Mouse (Mus musculus) hindbrain, embryonic 11.5 days (tissue): Measurements from ENCODE around the gene Tmem221. TPM values are rescaled to one million over a fixed set of nuclear protein-coding genes. Genes with fewer than 3 reads are reported as not detected.
A peak's percentile ranks its signal among the peaks of the same experiment; 100 is the strongest.

Experiments used
- ATAC-seq: fragments of 200-750 bp; cut with Nextera tagmentation; 2 replicates; pipeline ENCODE4 v1.8.0; 2017; ENCODE audit warnings: mild to moderate bottlenecking, moderate TSS enrichment, moderate library complexity; ENCODE audit not compliant: low FRiP score
- DNase-seq: peaks from one replicate; pipeline ENCODE4 v3.0.0-alpha.2; 2015; ENCODE audit warnings: low spot score
- H3K27ac ChIP-seq: fragments of 300-500 bp; sonication (generic); 2 replicates; pipeline ENCODE4 v1.5.1; 2014; ENCODE audit warnings: mild to moderate bottlenecking, low read depth, low read length
- H3K27me3 ChIP-seq: fragments of 300-500 bp; sonication (generic); 2 replicates; pipeline ENCODE4 v1.6.1; 2014; ENCODE audit warnings: mild to moderate bottlenecking, low read length, moderate library complexity, mixed read lengths; ENCODE audit not compliant: control insufficient read depth, insufficient read depth
- H3K36me3 ChIP-seq: fragments of 300-500 bp; sonication (generic); 2 replicates; pipeline ENCODE4 v1.6.1; 2014; ENCODE audit warnings: mild to moderate bottlenecking, low read length, moderate library complexity, mixed read lengths; ENCODE audit not compliant: control insufficient read depth, insufficient read depth
- H3K4me1 ChIP-seq: fragments of 300-500 bp; sonication (generic); replicated peaks from 2 replicates; pipeline ENCODE4 v1.6.1; 2014; ENCODE audit warnings: low read length, mixed read lengths; ENCODE audit not compliant: control insufficient read depth, insufficient read depth
- H3K4me2 ChIP-seq: fragments of 300-500 bp; sonication (generic); replicated peaks from 2 replicates; pipeline ENCODE4 v1.6.1; 2014; ENCODE audit warnings: mild to moderate bottlenecking, low read depth, low read length
- H3K4me3 ChIP-seq: fragments of 300-500 bp; sonication (generic); 2 replicates; pipeline ENCODE4 v1.5.1; 2014; ENCODE audit warnings: low read depth, low read length
- H3K9ac ChIP-seq: fragments of 300-500 bp; sonication (generic); 2 replicates; pipeline ENCODE4 v1.6.1; 2014; ENCODE audit warnings: low read depth, low read length
- H3K9me3 ChIP-seq: fragments of 300-500 bp; sonication (generic); 2 replicates; pipeline ENCODE4 v1.6.1; 2016; ENCODE audit warnings: low read length; ENCODE audit not compliant: control insufficient read depth
- WGBS: fragments of 180-500 bp; shearing (Covaris S2); extraction: QIAGEN DNeasy Blood & Tissue Kit; methylation state at CpG from one replicate; pipeline ENCODE4 v1.1.7; 2014; 5-methylcytosine and 5-hydroxymethylcytosine counted together
- polyA plus RNA-seq: library from polyadenylated mRNA; unstranded; fragments of >200 nt; fragmentation: Nextera tagmentation; extraction: Ambion mirVana; gene quantifications from 2 replicates; pipeline ENCODE4 v1.2.1, GENCODE M21; 2014

Tmem221 gene
- polyA plus RNA-seq = 0.28 and 0.47 TPM in 2 replicates

DNA sequence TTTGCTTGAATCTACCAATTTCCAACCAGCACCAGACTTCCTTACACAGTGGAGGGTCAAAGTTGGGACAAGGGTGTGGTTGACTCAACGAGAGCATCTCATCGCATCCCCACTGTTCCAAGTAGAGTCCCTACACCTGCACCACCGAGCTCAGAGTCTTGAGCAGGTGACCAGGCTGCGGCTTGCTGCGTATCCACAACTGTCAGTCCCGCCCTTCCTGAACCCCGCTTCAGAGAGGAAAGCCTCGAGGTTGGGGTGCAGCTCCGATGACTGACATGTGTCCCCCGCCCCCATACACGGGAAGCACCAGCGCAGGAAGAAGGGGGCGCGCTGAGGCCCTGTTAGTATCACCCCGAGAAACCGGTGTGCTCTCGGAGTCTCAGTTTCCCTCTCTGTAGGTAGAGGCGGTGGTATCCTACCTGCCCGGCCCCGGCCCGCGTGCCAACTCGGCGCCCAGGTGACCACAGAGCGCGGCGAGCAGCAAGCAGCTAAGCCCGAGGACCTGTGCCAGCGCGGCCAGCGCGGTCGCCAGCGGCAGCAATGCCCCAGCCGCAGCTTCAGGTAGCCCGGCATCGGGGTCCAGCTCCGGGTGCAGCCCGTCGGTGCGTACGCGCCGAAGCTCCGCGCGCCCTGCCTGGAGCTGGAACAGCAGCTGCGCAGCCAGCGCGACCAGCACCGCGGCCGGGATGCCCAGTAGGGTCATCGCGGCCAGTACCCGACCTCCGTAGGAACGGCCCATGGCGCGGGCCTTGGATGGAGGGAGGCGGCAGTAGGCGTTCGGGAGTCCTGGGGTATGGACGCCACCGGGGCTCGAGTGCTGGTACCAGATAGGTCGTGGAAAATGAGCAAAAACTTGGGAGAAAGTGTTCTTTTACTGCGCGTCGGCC, at the start of gene Tmem221:
Gene Tmem221, minus strand, starts transcription at position 801 of the 887 bp plus-strand sequence.
- ATAC-seq (peak; percentile 4; the same call in 1 of the 2 replicates), DNase-seq (peak; percentile 32)
- peaks cover 75% of the 10 kb centered on the region for H3K27me3 ChIP-seq
- peaks cover 2% of the 10 kb centered on the region; the same call in 1 of the 2 replicates for H3K4me1 ChIP-seq
- H3K36me3 ChIP-seq = no peaks in the 10 kb centered on the region
- peak within 1 kb of the TSS; percentile 38 for H3K4me2 ChIP-seq
- 4% methylated on average over 70 of the region's 70 CpGs for WGBS
- H3K27ac ChIP-seq = no peak within 1 kb of the TSS
- peak within 1 kb of the TSS; percentile 23 for H3K4me3 ChIP-seq
- H3K9ac ChIP-seq = peak within 1 kb of the TSS; percentile 7; the same call in 1 of the 2 replicates
- H3K9me3 ChIP-seq = no peaks in the 10 kb centered on the region

DNA sequence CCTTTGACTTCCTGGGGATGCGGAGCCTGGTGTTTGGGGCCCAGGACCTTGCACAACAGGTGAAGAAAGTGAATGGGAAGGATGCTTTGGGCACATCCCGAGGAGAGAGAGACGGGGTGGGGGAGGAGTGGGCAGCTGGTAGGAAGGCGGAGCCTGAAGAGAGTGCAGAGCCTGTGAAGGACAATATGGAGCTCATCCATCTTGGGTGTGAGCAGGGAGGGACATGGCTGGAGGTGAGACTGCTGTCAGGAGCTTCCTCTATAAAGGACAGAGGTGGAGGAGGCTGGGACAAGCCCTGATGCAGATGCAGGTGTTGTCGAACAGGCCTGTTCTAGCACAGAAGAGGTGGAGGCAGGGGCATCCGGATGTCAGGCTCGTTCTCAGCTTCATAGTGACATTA, 45.4 kb upstream of the Tmem221 start:
- H3K27ac ChIP-seq = no peak overlapping the region

DNA sequence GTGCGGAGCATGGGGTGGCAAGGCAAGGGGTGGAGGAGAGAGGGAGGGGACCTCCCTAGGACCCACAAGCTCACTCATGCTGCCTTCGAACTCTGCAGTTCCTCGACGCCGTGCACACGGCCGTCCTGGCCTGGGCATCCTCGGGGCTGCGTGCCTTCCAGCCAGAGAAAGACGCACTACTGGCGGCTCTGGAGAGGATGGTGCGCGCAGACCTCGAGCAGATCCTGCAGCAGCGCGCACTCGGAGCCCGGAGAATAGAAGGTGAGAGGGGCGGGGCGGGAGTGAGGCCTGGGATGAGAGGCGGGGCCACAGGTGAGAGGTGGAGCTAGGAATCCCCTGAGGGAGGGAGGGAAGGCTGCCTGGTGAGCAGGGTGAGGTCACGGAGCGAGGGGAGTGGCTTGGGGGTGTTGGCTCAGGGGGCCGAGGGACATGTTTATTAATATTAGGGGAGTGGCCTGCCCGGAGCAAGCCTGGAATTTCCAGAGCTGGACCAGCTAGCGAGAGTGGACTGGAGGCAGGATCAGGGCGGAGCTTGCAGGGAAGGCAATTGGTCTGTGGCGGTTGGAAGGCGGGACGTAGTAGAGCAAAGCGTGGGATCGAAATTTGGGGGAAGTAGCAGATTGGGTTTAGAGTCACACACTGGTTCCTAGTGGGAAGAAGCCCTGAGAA, 44.1 kb upstream of the Tmem221 start:
- WGBS = under 1% methylated on average over 30 of the region's 32 CpGs
- Histone ChIP-seq H3K9me3 (no peaks in the 10 kb centered on the region), H3K4me1 (peaks cover 5% of the 10 kb centered on the region; the same call in 1 of the 2 replicates), H3K27me3 (peaks cover 34% of the 10 kb centered on the region), H3K9ac (peak overlapping the region; percentile 40; the same call in 1 of the 2 replicates), H3K4me3 (peak overlapping the region; percentile 24), H3K27ac (no peak overlapping the region), H3K36me3 (no peaks in the 10 kb centered on the region), H3K4me2 (peak overlapping the region; percentile 47)
- ATAC-seq (peak; percentile 79), DNase-seq (peak; percentile 67)

More for the DNA sequence above, 45.4 kb upstream of the Tmem221 start:
- Histone ChIP-seq H3K4me1 (peaks cover 5% of the 10 kb centered on the region; the same call in 1 of the 2 replicates), H3K36me3 (no peaks in the 10 kb centered on the region), H3K9ac (no peak overlapping the region), H3K27me3 (peaks cover 34% of the 10 kb centered on the region), H3K9me3 (no peaks in the 10 kb centered on the region), H3K4me2 (no peak overlapping the region), H3K4me3 (no peak overlapping the region)
- ATAC-seq (no peak), DNase-seq (no peak)
- WGBS = 55% methylated on average over 7 of the region's 7 CpGs

DNA sequence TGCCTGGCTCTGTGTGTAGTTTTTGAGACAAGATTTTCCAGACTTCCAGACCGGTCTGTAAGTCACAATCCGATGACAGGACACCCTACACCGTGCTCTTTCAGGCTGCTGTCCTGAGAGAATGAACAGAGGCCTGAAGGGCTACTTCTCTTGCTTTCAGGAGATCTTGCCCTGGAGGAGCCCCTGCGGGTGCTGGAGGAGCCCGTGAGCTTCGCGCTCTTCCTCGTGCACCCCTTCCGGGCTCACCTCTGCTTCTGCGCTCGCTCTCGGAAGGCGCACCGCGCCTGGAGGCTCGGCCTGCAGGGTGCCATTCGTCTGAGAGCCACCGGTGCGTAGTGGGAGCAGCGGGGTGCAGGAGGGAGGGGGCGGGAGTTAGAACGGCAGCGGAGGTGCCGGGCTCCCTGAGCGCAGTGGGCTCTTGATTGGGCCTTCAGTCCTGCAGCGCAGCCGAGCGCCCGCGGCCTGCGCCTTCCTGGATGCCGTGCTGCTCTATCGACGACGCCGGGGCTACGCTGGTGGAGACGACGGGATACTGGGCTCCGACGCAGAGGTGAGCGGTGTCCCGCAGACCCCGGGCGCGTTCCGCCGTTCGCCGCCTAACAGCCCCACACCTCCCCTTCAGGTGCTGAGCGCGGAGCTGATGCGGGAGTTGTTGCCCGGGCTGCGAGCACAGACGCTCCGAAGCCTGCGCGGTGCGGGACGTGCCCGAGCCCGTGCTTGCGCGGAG, 43.4 kb upstream of the Tmem221 start:
- H3K4me1 ChIP-seq = peaks cover 5% of the 10 kb centered on the region; the same call in 1 of the 2 replicates
- no peak overlapping the region for H3K27ac ChIP-seq
- no peaks in the 10 kb centered on the region for H3K36me3 ChIP-seq
- ATAC-seq (0 out of 2 replicates have a peak, but pooled peaks have one; percentile 9), DNase-seq (peak; percentile 48)
- H3K27me3 ChIP-seq = peaks cover 34% of the 10 kb centered on the region
- H3K9me3 ChIP-seq = no peaks in the 10 kb centered on the region
- H3K4me2 ChIP-seq = peak overlapping the region; percentile 47
- H3K4me3 ChIP-seq = peak overlapping the region; percentile 24
- peak overlapping the region; percentile 40 for H3K9ac ChIP-seq
- WGBS = 3% methylated on average over 48 of the region's 65 CpGs

DNA sequence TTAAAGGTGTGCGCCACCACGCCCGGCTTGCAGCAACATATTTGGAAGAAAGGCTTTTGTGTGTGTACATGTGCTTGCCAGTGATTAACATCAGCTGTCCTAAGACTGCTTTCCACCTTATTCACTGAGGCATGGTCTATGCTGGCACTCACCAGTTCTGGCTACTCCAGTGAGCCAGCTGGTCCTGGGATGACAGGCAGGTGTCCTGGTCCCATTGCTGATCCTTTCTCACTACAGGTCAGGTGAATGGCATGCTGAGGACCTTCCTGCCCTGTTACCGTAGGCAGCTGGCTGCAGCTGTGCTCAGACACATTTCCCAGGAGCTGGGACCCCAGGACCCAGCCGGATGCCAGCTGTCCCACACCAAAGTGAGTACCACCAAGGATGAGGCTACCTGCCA, 40.2 kb upstream of the Tmem221 start:
- Histone ChIP-seq H3K36me3 (no peaks in the 10 kb centered on the region), H3K9ac (no peak overlapping the region), H3K9me3 (no peaks in the 10 kb centered on the region), H3K4me3 (no peak overlapping the region), H3K27me3 (peaks cover 32% of the 10 kb centered on the region), H3K4me1 (peaks cover 7% of the 10 kb centered on the region; the same call in 1 of the 2 replicates), H3K27ac (no peak overlapping the region), H3K4me2 (no peak overlapping the region)
- DNase-seq = no peak
- ATAC-seq = no peak
- WGBS = 93% methylated on average over 5 of the region's 5 CpGs

- H3K4me2 ChIP-seq = no peak overlapping the region
- H3K4me3 ChIP-seq = no peak overlapping the region
- H3K9me3 ChIP-seq = no peaks in the 10 kb centered on the region
- no peak overlapping the region for H3K9ac ChIP-seq
- peaks cover 28% of the 10 kb centered on the region for H3K27me3 ChIP-seq
- H3K4me1 ChIP-seq = peaks cover 5% of the 10 kb centered on the region; the same call in 1 of the 2 replicates
- no peak overlapping the region for H3K27ac ChIP-seq
- H3K36me3 ChIP-seq = no peaks in the 10 kb centered on the region
- ATAC-seq (no peak), DNase-seq (no peak)
These were observed 39.7 kb upstream of the Tmem221 start for GRCm38 (mm10) chr8:71598375-71598774.

DNA sequence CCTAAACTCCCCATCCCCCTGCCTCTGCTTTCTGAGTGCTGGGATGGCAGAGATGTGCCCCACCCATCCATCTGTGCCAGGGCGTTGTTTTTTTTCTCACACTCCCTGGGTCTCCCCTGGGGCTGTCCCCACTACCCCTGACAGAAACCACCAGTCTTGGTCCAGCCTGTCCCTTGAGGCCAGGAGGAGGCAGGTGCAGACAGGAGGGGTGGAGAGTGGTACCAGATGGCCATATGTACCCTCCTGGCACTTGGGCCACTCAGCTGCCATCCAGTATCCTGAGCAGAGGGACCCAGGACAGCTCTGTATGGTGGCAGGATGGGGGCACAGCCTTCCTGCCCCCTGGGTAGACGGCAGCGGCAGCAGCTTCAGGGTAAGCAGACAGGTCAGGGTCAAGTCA, 38.8 kb upstream of the Tmem221 start, which contains the start of gene Fam129c:
Gene Fam129c, plus strand, starts transcription at position 198 of the 400 bp plus-strand sequence.
- DNase-seq (no peak), ATAC-seq (no peak)
- WGBS = 84% methylated on average over 3 of the region's 3 CpGs
- no peaks in the 10 kb centered on the region for H3K36me3 ChIP-seq
- no peak within 1 kb of the TSS for H3K27ac ChIP-seq
- H3K9ac ChIP-seq = no peak within 1 kb of the TSS
- peaks cover 19% of the 10 kb centered on the region for H3K27me3 ChIP-seq
- H3K9me3 ChIP-seq = no peaks in the 10 kb centered on the region
- H3K4me3 ChIP-seq = no peak within 1 kb of the TSS
- H3K4me1 ChIP-seq = peaks cover 9% of the 10 kb centered on the region
- H3K4me2 ChIP-seq = no peak within 1 kb of the TSS

- 84% methylated on average over 4 of the region's 4 CpGs for WGBS
- no peak overlapping the region for H3K9ac ChIP-seq
- DNase-seq (no peak), ATAC-seq (no peak)
- H3K4me3 ChIP-seq = no peak overlapping the region
- no peak overlapping the region for H3K4me2 ChIP-seq
- peaks cover 9% of the 10 kb centered on the region for H3K4me1 ChIP-seq
- no peaks in the 10 kb centered on the region for H3K9me3 ChIP-seq
- H3K27me3 ChIP-seq = peaks cover 12% of the 10 kb centered on the region
- H3K36me3 ChIP-seq = no peaks in the 10 kb centered on the region
- no peak overlapping the region for H3K27ac ChIP-seq
These were observed 38.1 kb upstream of the Tmem221 start for GRCm38 (mm10) chr8:71596798-71597197.
